Mouse (Mus musculus): ENCODE measurements at regions not wholly inside any gene's neighbourhood (a gene's known extent, or its start where the extent isn't known, plus 50 kb on each side); places are given as distances from the start of the nearest gene placed in this dataset.

DNA sequence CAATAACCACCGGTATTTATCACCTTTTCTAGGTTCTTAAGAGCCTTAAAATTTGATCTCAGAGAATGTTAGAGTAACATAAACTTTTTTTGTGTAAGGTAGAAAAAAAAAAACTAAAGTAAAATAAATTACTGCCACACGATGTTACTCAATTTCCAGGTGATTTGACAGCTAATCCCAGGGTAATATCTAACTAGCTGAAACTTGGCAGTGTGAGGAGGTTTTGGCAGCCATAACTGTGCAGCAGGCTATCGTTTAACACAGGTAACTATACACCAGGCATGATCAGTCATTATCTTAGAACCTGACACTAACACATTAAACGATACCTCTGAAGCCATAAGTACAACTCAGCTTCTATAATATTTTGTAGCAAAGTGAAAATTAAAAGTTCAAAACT, 187.3 kb downstream of the Hlx start:
- TF ChIP-seq POLR2A (IDR thresholded peaks at IDR 0.05; ENCODE audit: extremely low read depth, insufficient read depth, low read length) (no peak), CTCF (IDR thresholded peaks at IDR 0.05; ENCODE audit: extremely low read depth, insufficient read depth, low read length) (no peak)

Measured in cortical plate, adult 2 months (tissue).